Mouse (Mus musculus) spleen, embryonic (tissue): ENCODE data around the gene Ece1.
"Not testable (repeated sequence)": the region's sequence is repeated elsewhere in the genome, so short reads cannot be mapped to it uniquely, and the experiment has no call there.

ENCODE experiments used
- CTCF ChIA-PET: fragments of 350-600 bp; sonication (Branson Sonifier 250); formaldehyde crosslinking; loops from one replicate; lab custom pipeline; 2022; lab: Charles Lee

The Ece1 gene

GRCm38 (mm10) chr4:137970623-137971199 is 108.7 kb downstream of the Ece1 start:
- CTCF ChIA-PET: interaction anchor here (0.7 kb wide), 1 partner anchor 86 kb away, joined by 3 read pairs; no protein-coding TSS in a partner anchor

- CTCF ChIA-PET: not testable (repeated sequence)
Measured at GRCm38 (mm10) chr4:137974856-137975432, 112.9 kb downstream of the Ece1 start.

- CTCF ChIA-PET: not testable (repeated sequence)
Measured at GRCm38 (mm10) chr4:137979066-137979644, 117.1 kb downstream of the Ece1 start.

GRCm38 (mm10) chr4:137982869-137983268 is 120.8 kb downstream of the Ece1 start:
- CTCF ChIA-PET: no interaction called here

- CTCF ChIA-PET: no interaction called here
Measured at GRCm38 (mm10) chr4:137984212-137984611, 122.2 kb downstream of the Ece1 start.

- CTCF ChIA-PET: no interaction called here
Measured at GRCm38 (mm10) chr4:137984746-137985145, 122.7 kb downstream of the Ece1 start.

- CTCF ChIA-PET: no interaction called here
Measured at GRCm38 (mm10) chr4:137989426-137989825, 127.4 kb downstream of the Ece1 start.

- CTCF ChIA-PET: interaction anchor here (0.6 kb wide), 1 partner anchor 1626 kb away, joined by 5 read pairs; no protein-coding TSS in a partner anchor
Measured at GRCm38 (mm10) chr4:137990433-137990832, 128.4 kb downstream of the Ece1 start.

- CTCF ChIA-PET: interaction anchor here (0.6 kb wide), 3 partner anchors 85 to 476 kb away, joined by 3 to 5 read pairs (median 3); no protein-coding TSS in a partner anchor
Measured at GRCm38 (mm10) chr4:137991240-137991639, 129.2 kb downstream of the Ece1 start.

GRCm38 (mm10) chr4:137992890-137993289 is 130.9 kb downstream of the Ece1 start, which contains the start of gene Eif4g3:
Gene Eif4g3, plus strand, starts transcription at chr4:137993022.
- CTCF ChIA-PET: no interaction called here

- CTCF ChIA-PET: no interaction called here
Measured at GRCm38 (mm10) chr4:137993291-137993758, 131.3 kb downstream of the Ece1 start.

- CTCF ChIA-PET: interaction anchor here (0.6 kb wide), 1 partner anchor 98 kb away, joined by 5 read pairs; no protein-coding TSS in a partner anchor
Measured at GRCm38 (mm10) chr4:137993821-137994561, 132.0 kb downstream of the Ece1 start.

GRCm38 (mm10) chr4:137994562-137995336 is 132.7 kb downstream of the Ece1 start:
- CTCF ChIA-PET: interaction anchor here (0.6 kb wide), 1 partner anchor 97 kb away, joined by 5 read pairs; no protein-coding TSS in a partner anchor

- CTCF ChIA-PET: no interaction called here
Measured at GRCm38 (mm10) chr4:137995399-137995798, 133.4 kb downstream of the Ece1 start.

GRCm38 (mm10) chr4:137998232-137998631 is 136.2 kb downstream of the Ece1 start:
- CTCF ChIA-PET: no interaction called here

- CTCF ChIA-PET: no interaction called here
Measured at GRCm38 (mm10) chr4:138000682-138001081, 138.6 kb downstream of the Ece1 start.

GRCm38 (mm10) chr4:138003909-138004610 is 142.0 kb downstream of the Ece1 start:
- CTCF ChIA-PET: no interaction called here

- CTCF ChIA-PET: no interaction called here
Measured at GRCm38 (mm10) chr4:138005781-138006180, 143.7 kb downstream of the Ece1 start.

GRCm38 (mm10) chr4:138006951-138007613 is 145.0 kb downstream of the Ece1 start:
- CTCF ChIA-PET: no interaction called here

GRCm38 (mm10) chr4:138008646-138009045 is 146.6 kb downstream of the Ece1 start:
- CTCF ChIA-PET: no interaction called here
